Mouse (Mus musculus): ENCODE measurements around the gene Krt71.

DNA sequence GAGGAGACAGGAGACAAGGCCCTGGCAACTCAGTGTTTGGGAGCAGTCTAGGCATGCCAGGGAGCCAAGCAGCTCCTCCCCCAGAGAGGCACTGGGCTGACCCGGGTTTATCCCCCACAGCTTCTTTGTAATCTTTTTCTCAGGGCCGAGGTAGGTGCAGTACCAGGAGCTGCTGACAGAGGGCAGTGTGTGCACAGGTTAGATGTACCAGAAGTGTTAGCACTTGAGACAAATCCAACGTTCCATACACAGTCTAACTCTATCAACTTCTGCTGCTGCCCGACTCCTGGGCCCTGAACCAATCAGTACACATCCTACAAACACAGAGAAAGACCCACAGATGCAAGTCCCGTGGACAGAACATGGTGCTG, 29.8 kb upstream of the Krt71 start:
- peak; percentile 86 for TF ChIP-seq CTCF (IDR thresholded peaks at IDR 0.05; ENCODE audit: low read depth, low read length)
- no peak for TF ChIP-seq POLR2A (IDR thresholded peaks at IDR 0.05; ENCODE audit: extremely low read depth, insufficient read depth, low read length)
